Mouse (Mus musculus): ENCODE data around the gene Sod2. TPM values are rescaled to one million over a fixed set of nuclear protein-coding genes. Genes with fewer than 3 reads are reported as not detected.
A peak's percentile ranks its signal among the peaks of the same experiment; 100 is the strongest.

Gene Sod2
- polyA plus RNA-seq, 2 experiments = 98.2 to 116 TPM

GRCm38 (mm10) chr17:12991194-12991634, 15.4 kb upstream of the Sod2 start:
- peaks cover 8% of the 10 kb centered on the region; the same call in 1 of the 2 replicates for H3K4me1 ChIP-seq (ENCODE audit: control insufficient read depth, insufficient read depth, low read length)
- peak; percentile 15 for DNase-seq (ENCODE audit: low spot score)
- H3K27ac ChIP-seq (replicated peaks; ENCODE audit: low read depth, low read length) = peak overlapping the region; percentile 99

GRCm38 (mm10) chr17:12991635-12992358, 14.8 kb upstream of the Sod2 start:
- TF ChIP-seq POLR2A (IDR thresholded peaks at IDR 0.05; ENCODE audit: borderline replicate concordance, extremely low read depth, insufficient read depth, insufficient read length) = 0 out of 2 replicates have a peak, but pooled peaks have one; percentile 10
- peak overlapping the region; percentile 77 for H3K4me2 ChIP-seq (replicated peaks; ENCODE audit: low read depth, low read length, severe bottlenecking)
- H3K4me3 ChIP-seq (replicated peaks; ENCODE audit: low read length) = peak overlapping the region; percentile 97
- H3K9ac ChIP-seq (ENCODE audit: low read depth, low read length, severe bottlenecking) = peak overlapping the region; percentile 99
- H3K27me3 ChIP-seq (ENCODE audit: control insufficient read depth, insufficient read depth, low read length) = no peaks in the 10 kb centered on the region
- peak; percentile 77 for DNase-seq (ENCODE audit: low spot score)
- WGBS = under 1% methylated on average over 55 of the region's 84 CpGs
- H3K9me3 ChIP-seq (ENCODE audit: control insufficient read depth, low read length) = no peaks in the 10 kb centered on the region
- H3K4me1 ChIP-seq (ENCODE audit: control insufficient read depth, insufficient read depth, low read length) = peaks cover 8% of the 10 kb centered on the region; the same call in 1 of the 2 replicates
- ATAC-seq (ENCODE audit: low FRiP score, low read depth) = peak; percentile 94
- peak overlapping the region; percentile 99 for H3K27ac ChIP-seq (replicated peaks; ENCODE audit: low read depth, low read length)
- H3K36me3 ChIP-seq (ENCODE audit: control insufficient read depth, insufficient read depth, low read length) = peaks cover 8% of the 10 kb centered on the region; the same call in 1 of the 2 replicates

More at GRCm38 (mm10) chr17:12991194-12991634, 15.4 kb upstream of the Sod2 start:
- Histone ChIP-seq H3K9ac (ENCODE audit: low read depth, low read length, severe bottlenecking) (peak overlapping the region; percentile 99), H3K9me3 (ENCODE audit: control insufficient read depth, low read length) (no peaks in the 10 kb centered on the region), H3K4me2 (replicated peaks; ENCODE audit: low read depth, low read length, severe bottlenecking) (peak overlapping the region; percentile 77), H3K36me3 (ENCODE audit: control insufficient read depth, insufficient read depth, low read length) (peaks cover 8% of the 10 kb centered on the region; the same call in 1 of the 2 replicates), H3K27me3 (ENCODE audit: control insufficient read depth, insufficient read depth, low read length) (no peaks in the 10 kb centered on the region), H3K4me3 (replicated peaks; ENCODE audit: low read length) (peak overlapping the region; percentile 97)
- no peak for TF ChIP-seq POLR2A (IDR thresholded peaks at IDR 0.05; ENCODE audit: borderline replicate concordance, extremely low read depth, insufficient read depth, insufficient read length)
- ATAC-seq (ENCODE audit: low FRiP score, low read depth) = no peak
- WGBS = 1% methylated on average over 12 of the region's 12 CpGs

GRCm38 (mm10) chr17:12992470-12992991, 14.1 kb upstream of the Sod2 start:
- H3K4me2 ChIP-seq (replicated peaks; ENCODE audit: low read depth, low read length, severe bottlenecking) = peak overlapping the region; percentile 71
- under 1% methylated on average over 45 of the region's 51 CpGs for whole genome bisulfite sequencing
- no peaks in the 10 kb centered on the region for H3K27me3 ChIP-seq (ENCODE audit: control insufficient read depth, insufficient read depth, low read length)
- DNase-seq (ENCODE audit: low spot score) (peak; percentile 94), ATAC-seq (ENCODE audit: low FRiP score, low read depth) (peak; percentile 90)
- peak overlapping the region; percentile 99 for H3K27ac ChIP-seq (replicated peaks; ENCODE audit: low read depth, low read length)
- TF ChIP-seq POLR2A (IDR thresholded peaks at IDR 0.05; ENCODE audit: borderline replicate concordance, extremely low read depth, insufficient read depth, insufficient read length) = peak; percentile 11; the same call in 1 of the 2 replicates
- peaks cover 8% of the 10 kb centered on the region; the same call in 1 of the 2 replicates for H3K4me1 ChIP-seq (ENCODE audit: control insufficient read depth, insufficient read depth, low read length)
- no peaks in the 10 kb centered on the region for H3K9me3 ChIP-seq (ENCODE audit: control insufficient read depth, low read length)
- peak overlapping the region; percentile 97 for H3K4me3 ChIP-seq (replicated peaks; ENCODE audit: low read length)
- H3K36me3 ChIP-seq (ENCODE audit: control insufficient read depth, insufficient read depth, low read length) = peaks cover 8% of the 10 kb centered on the region; the same call in 1 of the 2 replicates
- H3K9ac ChIP-seq (ENCODE audit: low read depth, low read length, severe bottlenecking) = peak overlapping the region; percentile 99

GRCm38 (mm10) chr17:12994069-12994468, 12.6 kb upstream of the Sod2 start, which contains the start of gene Wtap:
Wtap (minus strand) TSS chr17:12994169.
- Histone ChIP-seq H3K27ac (replicated peaks; ENCODE audit: low read depth, low read length) (peak within 1 kb of the TSS; percentile 99), H3K27me3 (ENCODE audit: control insufficient read depth, insufficient read depth, low read length) (no peaks in the 10 kb centered on the region), H3K9me3 (ENCODE audit: control insufficient read depth, low read length) (no peaks in the 10 kb centered on the region), H3K36me3 (ENCODE audit: control insufficient read depth, insufficient read depth, low read length) (no peaks in the 10 kb centered on the region), H3K4me2 (replicated peaks; ENCODE audit: low read depth, low read length, severe bottlenecking) (peak within 1 kb of the TSS; percentile 71), H3K9ac (ENCODE audit: low read depth, low read length, severe bottlenecking) (peak within 1 kb of the TSS; percentile 99), H3K4me1 (ENCODE audit: control insufficient read depth, insufficient read depth, low read length) (peaks cover 5% of the 10 kb centered on the region; the same call in 1 of the 2 replicates), H3K4me3 (replicated peaks; ENCODE audit: low read length) (peak within 1 kb of the TSS; percentile 97)
- 79% methylated on average over 1 of the region's 1 CpGs for WGBS
- no peak for DNase-seq (ENCODE audit: low spot score)
- TF ChIP-seq POLR2A (IDR thresholded peaks at IDR 0.05; ENCODE audit: borderline replicate concordance, extremely low read depth, insufficient read depth, insufficient read length) = no peak
- no peak for ATAC-seq (ENCODE audit: low FRiP score, low read depth)

- TF ChIP-seq POLR2A (IDR thresholded peaks at IDR 0.05; ENCODE audit: borderline replicate concordance, extremely low read depth, insufficient read depth, insufficient read length) = no peak
- no peak overlapping the region for H3K4me2 ChIP-seq (replicated peaks; ENCODE audit: low read depth, low read length, severe bottlenecking)
- no peak overlapping the region for H3K27ac ChIP-seq (replicated peaks; ENCODE audit: low read depth, low read length)
- no peaks in the 10 kb centered on the region for H3K36me3 ChIP-seq (ENCODE audit: control insufficient read depth, insufficient read depth, low read length)
- H3K4me3 ChIP-seq (replicated peaks; ENCODE audit: low read length) = no peak overlapping the region
- H3K9ac ChIP-seq (ENCODE audit: low read depth, low read length, severe bottlenecking) = no peak overlapping the region
- H3K4me1 ChIP-seq (ENCODE audit: control insufficient read depth, insufficient read depth, low read length) = no peaks in the 10 kb centered on the region
- no peaks in the 10 kb centered on the region for H3K9me3 ChIP-seq (ENCODE audit: control insufficient read depth, low read length)
- DNase-seq (ENCODE audit: low spot score) (peak; percentile 69), ATAC-seq (ENCODE audit: low FRiP score, low read depth) (no peak)
- H3K27me3 ChIP-seq (ENCODE audit: control insufficient read depth, insufficient read depth, low read length) = no peaks in the 10 kb centered on the region
- WGBS = 19% methylated on average over 3 of the region's 3 CpGs
Observed at GRCm38 (mm10) chr17:12996345-12996744, 10.3 kb upstream of the Sod2 start.
